Mouse (Mus musculus): ENCODE results near the gene Nacc1. TPM values are rescaled to one million over a fixed set of nuclear protein-coding genes. Genes with fewer than 3 reads are reported as not detected.

The Nacc1 gene
- total and polyA plus RNA-seq, 2 experiments, result 5.3 to 32.6 TPM

DNA sequence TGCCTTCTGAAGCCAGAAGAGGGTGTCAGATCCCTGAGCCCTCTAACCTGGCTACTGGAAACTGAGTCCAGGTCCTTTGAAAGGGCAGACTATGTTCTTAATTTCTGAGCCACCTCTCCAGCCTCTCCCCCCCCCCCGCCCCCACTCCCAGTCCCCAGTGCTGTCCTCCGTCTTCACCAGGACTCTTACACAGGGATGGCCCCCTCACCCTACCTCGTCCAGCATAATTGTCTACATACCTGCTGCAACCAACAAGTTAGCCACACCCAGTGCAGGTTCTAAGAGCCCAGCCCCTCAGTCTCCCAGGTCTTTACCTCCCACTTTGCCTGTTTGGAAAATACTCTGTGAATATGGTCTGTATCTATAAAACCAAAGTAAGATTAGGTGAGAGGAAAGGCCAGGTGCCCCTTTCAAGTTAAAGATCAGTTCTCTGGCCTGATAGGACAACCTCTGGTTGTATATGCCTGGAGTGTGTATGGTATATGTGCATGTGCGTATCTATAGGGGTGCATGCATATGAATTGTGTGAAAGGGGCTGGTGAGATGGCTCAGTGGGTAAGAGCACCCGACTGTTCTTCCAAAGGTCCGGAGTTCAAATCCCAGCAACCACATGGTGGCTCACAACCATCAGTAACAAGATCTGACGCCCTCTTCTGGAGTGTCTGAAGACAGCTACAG, 46.9 kb downstream of the Nacc1 start:
- 88% methylated on average over 7 of the region's 7 CpGs for WGBS
- H3K4me3 ChIP-seq (ENCODE audit: insufficient read depth, low read depth, low read length), result no peak overlapping the region
- no peak for TF ChIP-seq CTCF (IDR thresholded peaks at IDR 0.05; ENCODE audit: low read depth, low read length)
- TF ChIP-seq POLR2A (IDR thresholded peaks at IDR 0.05; ENCODE audit: extremely low read depth, insufficient read depth, low read length), result no peak

DNA sequence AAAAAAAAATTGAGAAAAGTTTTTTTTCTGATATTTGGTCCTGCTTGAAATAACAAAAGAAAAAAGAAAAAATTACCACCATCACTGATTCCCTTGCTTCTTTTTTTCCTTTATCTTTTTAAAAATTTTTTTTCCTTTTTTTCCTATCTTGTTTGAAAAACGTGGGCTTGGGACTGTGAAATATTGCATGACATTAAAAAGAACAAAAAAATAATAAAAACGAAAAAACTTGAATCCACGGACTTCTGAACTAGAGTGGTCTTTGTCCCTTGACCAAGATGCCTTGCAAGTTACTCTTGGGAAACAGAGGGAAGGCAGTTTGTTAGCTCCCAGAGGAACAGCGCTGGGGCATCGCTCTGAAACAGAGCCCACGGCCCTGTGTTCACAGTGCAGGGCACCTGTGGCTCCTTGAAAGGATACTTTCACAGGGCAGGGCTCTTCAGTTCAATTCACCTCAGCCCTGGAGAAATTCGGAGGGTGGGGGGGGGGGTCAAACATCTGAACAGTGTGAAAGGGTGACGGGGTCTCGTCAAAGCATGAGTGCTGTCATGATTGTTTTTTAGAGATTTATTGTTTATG, 47.6 kb downstream of the Nacc1 start:
- no peak for TF ChIP-seq CTCF (IDR thresholded peaks at IDR 0.05; ENCODE audit: low read depth, low read length)
- Histone ChIP-seq H3K9ac (ENCODE audit: low read depth, low read length) (no peak overlapping the region), H3K4me3 (ENCODE audit: insufficient read depth, low read depth, low read length) (peak overlapping the region; percentile 73; the same call in 1 of the 2 replicates), H3K4me1 (ENCODE audit: control insufficient read depth, insufficient read depth, low read length) (peaks cover 15% of the 10 kb centered on the region), H3K27ac (replicated peaks; ENCODE audit: insufficient read depth, low read depth, low read length) (no peak overlapping the region), H3K79me2 (ENCODE audit: control insufficient read depth, insufficient read depth, low read length) (no peaks in the 10 kb centered on the region), H3K27me3 (ENCODE audit: control insufficient read depth, insufficient read depth, low read length) (no peaks in the 10 kb centered on the region), H3K36me3 (ENCODE audit: control insufficient read depth, insufficient read depth, low read length) (no peaks in the 10 kb centered on the region)
- DNase-seq (ENCODE audit: extremely low read depth, low read depth, low spot score), result no peak
- 49% methylated on average over 9 of the region's 9 CpGs for WGBS

More for the DNA sequence above, 46.9 kb downstream of the Nacc1 start:
- Histone ChIP-seq H3K9ac (ENCODE audit: low read depth, low read length) (no peak overlapping the region), H3K79me2 (ENCODE audit: control insufficient read depth, insufficient read depth, low read length) (no peaks in the 10 kb centered on the region), H3K36me3 (ENCODE audit: control insufficient read depth, insufficient read depth, low read length) (no peaks in the 10 kb centered on the region), H3K27ac (replicated peaks; ENCODE audit: insufficient read depth, low read depth, low read length) (no peak overlapping the region), H3K4me1 (ENCODE audit: control insufficient read depth, insufficient read depth, low read length) (peaks cover 15% of the 10 kb centered on the region), H3K27me3 (ENCODE audit: control insufficient read depth, insufficient read depth, low read length) (no peaks in the 10 kb centered on the region)
- DNase-seq (ENCODE audit: extremely low read depth, low read depth, low spot score), result no peak

DNA sequence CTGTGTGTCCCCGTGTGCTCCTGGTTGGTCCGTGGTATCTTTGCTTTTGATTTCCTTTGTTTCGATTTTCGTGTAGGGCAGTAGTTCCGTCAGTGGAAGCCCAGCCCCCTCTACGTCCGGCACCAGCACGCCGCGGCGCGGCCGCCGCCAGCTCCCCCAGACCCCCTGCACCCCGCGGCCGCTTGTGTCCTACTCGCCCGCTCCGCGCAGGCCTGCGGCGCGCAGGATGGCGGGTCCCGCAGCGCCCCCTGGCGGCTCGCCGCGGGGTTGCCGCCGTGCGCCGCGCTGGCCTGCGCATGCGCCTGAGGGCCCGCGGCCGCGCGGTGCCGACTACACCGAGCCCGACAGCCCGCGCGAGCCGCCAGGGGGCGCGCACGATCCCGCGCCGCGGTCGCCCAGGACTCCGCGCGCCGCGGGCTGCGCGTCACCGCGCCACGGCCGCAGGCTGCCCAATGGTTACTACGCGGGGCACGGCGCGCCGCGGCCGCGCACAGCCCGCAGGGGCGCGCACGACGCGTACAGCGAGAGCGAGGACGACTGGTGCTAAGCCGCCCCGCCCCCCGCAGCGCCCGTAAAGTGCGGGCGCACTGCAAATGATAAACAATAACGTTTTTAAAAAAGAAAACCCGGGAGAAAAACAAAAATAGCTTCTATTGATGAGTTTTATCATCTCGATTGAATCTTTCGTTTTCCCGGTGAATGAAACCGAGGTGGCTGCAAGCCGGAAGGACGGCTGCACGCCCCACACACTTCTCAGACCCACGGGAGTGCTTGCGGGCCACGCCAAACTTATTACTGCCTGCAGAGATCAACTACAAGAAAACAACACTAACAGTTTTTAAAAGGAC, 48.3 kb downstream of the Nacc1 start:
- Histone ChIP-seq H3K36me3 (ENCODE audit: control insufficient read depth, insufficient read depth, low read length) (no peaks in the 10 kb centered on the region), H3K27me3 (ENCODE audit: control insufficient read depth, insufficient read depth, low read length) (no peaks in the 10 kb centered on the region), H3K79me2 (ENCODE audit: control insufficient read depth, insufficient read depth, low read length) (no peaks in the 10 kb centered on the region), H3K4me1 (ENCODE audit: control insufficient read depth, insufficient read depth, low read length) (peaks cover 15% of the 10 kb centered on the region), H3K9ac (ENCODE audit: low read depth, low read length) (peak overlapping the region; percentile 86), H3K27ac (replicated peaks; ENCODE audit: insufficient read depth, low read depth, low read length) (peak overlapping the region; percentile 75), H3K4me3 (ENCODE audit: insufficient read depth, low read depth, low read length) (peak overlapping the region; percentile 83)
- DNase-seq (ENCODE audit: extremely low read depth, low read depth, low spot score), result peak; percentile 67
- 2% methylated on average over 106 of the region's 106 CpGs for WGBS
- peak; percentile 62 for TF ChIP-seq CTCF (IDR thresholded peaks at IDR 0.05; ENCODE audit: low read depth, low read length)
- peak; percentile 61; the same call in 1 of the 2 replicates for TF ChIP-seq POLR2A (IDR thresholded peaks at IDR 0.05; ENCODE audit: extremely low read depth, insufficient read depth, low read length)

DNA sequence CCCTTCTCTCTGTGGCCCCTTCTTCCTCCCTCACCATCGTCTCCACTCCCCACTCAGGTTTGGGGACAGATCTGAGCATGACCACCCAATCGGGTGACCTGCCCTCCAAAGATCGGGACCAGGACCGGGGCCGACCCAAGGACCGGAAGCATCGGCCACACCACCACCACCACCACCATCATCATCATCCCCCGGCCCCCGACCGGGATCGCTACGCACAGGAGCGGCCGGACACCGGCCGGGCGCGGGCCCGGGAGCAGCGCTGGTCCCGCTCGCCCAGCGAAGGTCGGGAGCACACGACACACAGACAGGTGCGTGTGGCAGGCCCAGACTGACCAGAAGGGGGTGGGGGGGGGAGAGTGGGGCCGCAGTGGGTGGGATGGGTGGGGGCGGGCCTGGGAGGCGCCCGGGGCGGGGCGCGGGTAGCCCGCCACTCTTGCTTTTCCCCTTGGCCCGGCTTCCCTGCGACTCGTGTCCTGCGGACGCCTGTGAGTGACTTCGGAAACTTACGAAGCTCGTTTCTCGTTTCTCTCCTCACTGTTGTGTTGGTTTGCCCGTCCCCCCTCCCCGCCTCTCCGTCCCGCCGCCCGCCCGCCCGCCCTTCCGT, 49.0 kb downstream of the Nacc1 start:
- Histone ChIP-seq H3K9ac (ENCODE audit: low read depth, low read length) (peak overlapping the region; percentile 86), H3K4me1 (ENCODE audit: control insufficient read depth, insufficient read depth, low read length) (peaks cover 15% of the 10 kb centered on the region), H3K4me3 (ENCODE audit: insufficient read depth, low read depth, low read length) (peak overlapping the region; percentile 83), H3K27me3 (ENCODE audit: control insufficient read depth, insufficient read depth, low read length) (no peaks in the 10 kb centered on the region), H3K36me3 (ENCODE audit: control insufficient read depth, insufficient read depth, low read length) (no peaks in the 10 kb centered on the region), H3K79me2 (ENCODE audit: control insufficient read depth, insufficient read depth, low read length) (no peaks in the 10 kb centered on the region), H3K27ac (replicated peaks; ENCODE audit: insufficient read depth, low read depth, low read length) (peak overlapping the region; percentile 75; the same call in 1 of the 2 replicates)
- no peak for DNase-seq (ENCODE audit: extremely low read depth, low read depth, low spot score)
- under 1% methylated on average over 51 of the region's 52 CpGs for whole genome bisulfite sequencing
- no peak for TF ChIP-seq POLR2A (IDR thresholded peaks at IDR 0.05; ENCODE audit: extremely low read depth, insufficient read depth, low read length)

DNA sequence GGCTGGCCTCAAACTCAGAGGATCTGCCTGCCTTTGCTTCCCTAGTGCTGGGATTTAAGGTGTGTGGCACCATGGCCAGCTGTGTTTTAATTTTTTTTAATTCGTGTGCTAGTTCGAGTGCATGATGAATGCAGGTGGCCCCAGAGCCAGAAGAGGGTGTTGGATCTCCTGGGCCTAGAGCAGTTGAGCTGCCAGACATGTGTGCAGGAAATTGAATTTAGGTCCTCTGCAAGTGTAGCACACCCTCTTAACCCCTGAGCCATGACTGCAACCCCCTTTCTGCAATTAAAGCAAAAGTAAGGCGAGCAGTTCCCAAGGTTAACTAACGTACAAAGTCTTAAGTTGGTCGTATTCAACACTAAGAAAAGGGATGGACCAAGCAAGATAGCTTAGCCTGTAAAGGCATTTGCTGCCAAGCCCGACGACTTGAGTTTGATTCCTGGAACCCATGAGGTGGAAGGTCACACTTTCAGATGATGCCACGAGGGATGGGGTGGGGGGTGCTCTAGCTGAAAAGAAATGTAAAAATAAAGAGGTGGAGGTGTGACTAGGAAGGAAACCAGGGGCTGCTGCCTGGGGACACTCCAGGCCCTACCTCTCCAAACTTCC, 49.6 kb downstream of the Nacc1 start:
- 59% methylated on average over 8 of the region's 8 CpGs for WGBS
- H3K9ac ChIP-seq (ENCODE audit: low read depth, low read length), result peak overlapping the region; percentile 86
- no peaks in the 10 kb centered on the region for H3K27me3 ChIP-seq (ENCODE audit: control insufficient read depth, insufficient read depth, low read length)
- peak overlapping the region; percentile 83 for H3K4me3 ChIP-seq (ENCODE audit: insufficient read depth, low read depth, low read length)
- no peak overlapping the region for H3K27ac ChIP-seq (replicated peaks; ENCODE audit: insufficient read depth, low read depth, low read length)
- no peak for DNase-seq (ENCODE audit: extremely low read depth, low read depth, low spot score)
- no peaks in the 10 kb centered on the region for H3K36me3 ChIP-seq (ENCODE audit: control insufficient read depth, insufficient read depth, low read length)
- no peak for TF ChIP-seq CTCF (IDR thresholded peaks at IDR 0.05; ENCODE audit: low read depth, low read length)
- H3K79me2 ChIP-seq (ENCODE audit: control insufficient read depth, insufficient read depth, low read length), result no peaks in the 10 kb centered on the region
- H3K4me1 ChIP-seq (ENCODE audit: control insufficient read depth, insufficient read depth, low read length), result peaks cover 10% of the 10 kb centered on the region

All from liver, adult 2 months (tissue).